Mouse (Mus musculus) duodenum, adult 2 months (tissue): ENCODE measurements around the gene Trpm5. TPM values are rescaled to one million over a fixed set of nuclear protein-coding genes. Genes with fewer than 3 reads are reported as not detected.

ENCODE experiments used
- polyA plus RNA-seq: library from polyadenylated mRNA; depleted of rRNA; stranded (reverse); fragments of >200 nt; gene quantifications from 2 replicates; pipeline ENCODE4 v1.2.3, GENCODE M21; 2012; ENCODE audit warnings: low replicate concordance; rRNA removed

The Trpm5 gene
- 4.6 and 6.7 TPM in 2 replicates for polyA plus RNA-seq

DNA sequence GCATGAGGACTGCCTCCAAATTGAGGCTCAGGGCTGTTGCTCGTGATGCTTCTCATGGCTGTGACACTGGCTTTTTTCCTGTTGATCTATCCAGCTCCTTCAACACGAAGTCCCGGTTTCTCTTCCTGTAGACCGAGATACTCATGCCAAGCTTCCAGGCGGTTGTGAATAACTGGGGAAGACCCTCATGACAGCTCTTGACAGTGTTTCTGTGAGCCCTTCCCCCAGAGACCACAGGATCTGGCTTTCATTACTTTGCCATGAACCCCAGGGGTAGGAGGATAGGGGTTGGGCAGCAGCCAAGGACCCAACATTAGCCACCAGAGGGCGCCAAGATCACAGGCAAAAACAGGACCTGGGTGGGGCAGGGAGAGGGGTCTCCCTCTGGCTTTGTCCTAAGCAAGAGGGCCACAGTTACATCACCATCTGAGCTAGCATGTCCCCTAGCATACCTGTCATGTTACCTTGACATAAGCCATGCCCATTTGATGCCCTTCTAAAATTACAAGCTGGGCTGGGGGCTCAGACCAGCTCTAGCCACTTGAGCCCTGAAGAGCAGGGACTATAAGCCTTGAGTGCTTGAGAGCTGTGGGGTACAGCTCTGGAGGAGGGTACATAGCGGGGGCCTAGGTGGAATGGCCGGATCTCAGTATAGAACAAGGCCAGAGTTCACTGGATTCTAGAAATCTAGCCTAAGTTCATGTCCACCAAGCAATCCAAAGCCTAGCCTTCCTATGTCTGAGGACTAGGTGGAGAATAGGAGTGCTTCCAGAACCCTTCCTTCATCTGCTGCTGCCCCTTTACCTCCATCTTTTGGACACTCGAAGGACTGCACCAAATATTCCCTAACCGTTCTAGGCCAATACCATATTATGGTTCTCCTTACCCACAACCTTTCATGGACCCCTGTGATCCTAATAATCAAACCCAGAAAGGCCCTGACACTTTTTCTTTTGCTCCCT is at the start of gene Trpm5:
Trpm5 (minus strand) TSS at position 51 of the 962 bp plus-strand sequence.

DNA sequence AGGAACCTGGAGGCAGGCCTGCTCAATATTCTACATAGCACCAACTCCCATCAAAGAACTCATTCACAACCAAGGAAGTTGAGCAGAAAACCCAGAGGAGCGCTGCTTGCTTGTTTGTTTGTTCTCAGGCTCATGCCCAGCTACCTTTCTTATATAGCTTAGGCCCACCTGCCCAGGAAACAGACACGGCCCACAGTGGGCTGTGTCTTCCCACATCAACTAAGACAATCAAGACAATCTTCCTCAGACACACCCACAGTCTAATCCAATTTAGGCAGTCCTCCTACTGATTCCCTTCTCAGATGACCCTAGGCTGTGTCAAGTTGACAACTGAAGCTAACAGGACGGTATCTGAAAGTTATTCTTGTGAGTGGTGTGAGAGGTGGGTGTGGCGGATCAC is 11.6 kb upstream of the Trpm5 start, which contains the start of gene Kcnq1:
Kcnq1 (plus strand) TSS at position 301 of the 400 bp plus-strand sequence.

DNA sequence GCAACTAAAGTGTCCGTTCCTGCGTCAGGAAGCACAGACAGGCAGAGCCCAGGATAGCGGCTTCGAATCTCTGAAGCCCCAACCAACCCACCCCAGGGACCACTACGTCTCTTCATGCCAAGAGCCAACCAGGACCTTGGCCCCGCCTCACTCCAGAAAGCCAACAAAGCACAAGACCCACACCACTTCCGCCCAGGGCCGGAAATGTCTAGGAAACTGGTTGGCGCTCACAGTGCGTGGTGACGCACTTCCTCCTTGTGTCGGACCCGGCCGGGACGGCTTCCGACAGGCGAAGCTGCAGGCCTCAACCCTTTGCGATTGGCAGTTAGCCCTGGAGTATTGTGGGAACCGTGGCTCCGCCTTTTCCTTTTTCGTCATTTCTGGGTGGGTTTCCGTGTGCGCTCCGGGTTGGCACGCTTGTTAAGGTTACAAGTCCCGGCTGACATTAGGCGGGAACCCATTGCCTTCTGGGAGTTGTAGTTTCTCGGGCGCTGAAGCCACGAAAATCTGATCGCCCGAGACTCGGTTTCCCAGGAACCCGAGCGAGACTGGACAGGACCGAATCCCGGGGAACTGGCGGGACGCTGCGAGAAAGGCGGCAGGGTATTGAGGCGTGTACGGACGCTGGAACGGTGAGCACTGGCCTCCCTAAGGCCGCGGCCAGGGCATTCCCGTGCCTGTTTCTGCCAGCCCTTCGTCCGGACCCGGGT is 25.4 kb downstream of the Trpm5 start, which contains the start of gene Tssc4:
Tssc4 (plus strand) TSS at position 368 of the 710 bp plus-strand sequence.

DNA sequence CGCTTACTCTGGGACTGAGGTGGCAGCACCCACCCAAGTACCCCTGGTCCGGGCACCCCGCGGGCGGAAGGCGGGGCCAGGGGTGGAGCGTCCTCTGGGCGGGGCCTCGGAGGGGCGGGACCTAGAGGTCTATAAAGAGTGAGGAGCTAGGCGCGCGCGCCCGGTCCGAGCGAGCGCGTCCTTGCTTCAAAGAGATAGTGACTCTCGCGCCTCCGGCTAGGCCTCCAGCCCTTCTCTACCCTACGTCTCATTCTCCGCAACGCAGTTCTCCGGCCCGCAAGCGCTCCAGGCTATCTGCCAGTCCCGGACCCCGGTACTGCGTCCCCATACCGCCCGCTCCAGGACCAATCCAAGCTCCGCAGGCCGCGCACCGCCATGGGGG is 41.8 kb downstream of the Trpm5 start, which contains the start of gene Cd81:
Cd81 (plus strand) TSS at position 114 of the 382 bp plus-strand sequence.

Other genes with a start within 250 kb of the Trpm5 start
- gene Th, start 163.5 kb downstream of the Trpm5 start, polyA plus RNA-seq, result 1.6 and 2.3 TPM in 2 replicates
- 23.9 and 26.3 TPM in 2 replicates for gene Ascl2, start 125.4 kb downstream of the Trpm5 start, polyA plus RNA-seq
- 1.5 and 1.7 TPM in 2 replicates for gene Tspan32, start 89.6 kb downstream of the Trpm5 start, polyA plus RNA-seq
- 289 and 619 TPM in 2 replicates for gene Cd81, start 41.9 kb downstream of the Trpm5 start, polyA plus RNA-seq
- gene Tssc4, start 25.4 kb downstream of the Trpm5 start, polyA plus RNA-seq, result 91.0 and 98.8 TPM in 2 replicates
- 37.2 and 52.5 TPM in 2 replicates for gene Kcnq1, start 11.7 kb upstream of the Trpm5 start, polyA plus RNA-seq